Mouse (Mus musculus) lung, postnatal 25 days (tissue): ENCODE data around the gene Cmip.

Experiments used
- DNase-seq: peaks from one replicate; pipeline ENCODE4 v3.0.0; 2022; ENCODE audit warnings: low spot score

Cmip gene

GRCm38 (mm10) chr8:117507703-117508102, 250.8 kb downstream of the Cmip start:
- DNase-seq: no peak
